Mouse (Mus musculus) MN1 (cell line): ENCODE data around the gene Evx1.

Source experiments
- DNase-seq: peaks from one replicate; pipeline ENCODE4 v3.0.0-alpha.2; 2016; ENCODE audit warnings: low spot score

Evx1 gene

DNA sequence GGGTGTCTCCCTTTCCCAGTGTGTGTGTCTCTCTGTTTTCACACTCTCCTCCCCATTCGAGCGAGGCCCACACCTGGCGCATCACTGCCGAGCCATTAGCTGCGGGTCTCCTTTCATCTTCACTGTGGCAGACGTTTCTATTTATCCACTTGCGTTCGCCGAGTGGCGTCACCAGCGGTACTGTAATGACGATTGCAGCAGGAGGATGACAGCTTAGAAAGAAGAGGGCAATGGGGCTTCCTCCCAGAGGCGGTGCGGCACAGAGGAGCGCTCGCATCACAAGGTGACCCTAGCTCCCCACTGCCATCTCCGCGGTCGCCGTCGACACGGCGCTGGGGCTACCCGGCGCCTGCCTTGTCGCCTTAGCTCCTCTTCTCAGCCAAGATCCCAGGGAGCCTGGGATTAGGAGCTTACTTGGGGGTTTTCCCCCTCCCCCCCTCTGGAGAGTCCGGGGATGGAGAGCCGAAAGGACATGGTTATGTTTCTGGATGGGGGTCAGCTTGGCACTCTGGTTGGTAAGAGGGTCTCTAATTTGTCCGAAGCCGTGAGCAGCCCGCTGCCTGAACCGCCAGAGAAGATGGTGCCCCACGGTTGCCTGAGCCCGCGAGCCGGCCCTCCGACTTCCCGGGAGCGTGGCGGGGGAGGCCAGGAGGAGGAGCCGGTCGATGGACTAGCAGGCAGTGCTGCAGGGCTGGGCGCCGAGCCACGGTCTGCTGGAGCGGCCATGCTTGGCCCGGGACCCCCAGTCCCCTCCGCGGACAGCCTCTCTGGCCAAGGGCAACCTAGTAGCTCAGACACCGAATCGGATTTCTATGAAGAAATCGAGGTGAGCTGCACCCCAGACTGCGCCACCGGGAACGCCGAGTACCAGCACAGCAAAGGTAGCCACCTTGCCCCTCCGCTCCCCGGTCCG, at the start of gene Evx1:
Gene Evx1 (plus strand): TSS at position 108 of the 913 bp plus-strand sequence.
- no peak for DNase-seq

DNA sequence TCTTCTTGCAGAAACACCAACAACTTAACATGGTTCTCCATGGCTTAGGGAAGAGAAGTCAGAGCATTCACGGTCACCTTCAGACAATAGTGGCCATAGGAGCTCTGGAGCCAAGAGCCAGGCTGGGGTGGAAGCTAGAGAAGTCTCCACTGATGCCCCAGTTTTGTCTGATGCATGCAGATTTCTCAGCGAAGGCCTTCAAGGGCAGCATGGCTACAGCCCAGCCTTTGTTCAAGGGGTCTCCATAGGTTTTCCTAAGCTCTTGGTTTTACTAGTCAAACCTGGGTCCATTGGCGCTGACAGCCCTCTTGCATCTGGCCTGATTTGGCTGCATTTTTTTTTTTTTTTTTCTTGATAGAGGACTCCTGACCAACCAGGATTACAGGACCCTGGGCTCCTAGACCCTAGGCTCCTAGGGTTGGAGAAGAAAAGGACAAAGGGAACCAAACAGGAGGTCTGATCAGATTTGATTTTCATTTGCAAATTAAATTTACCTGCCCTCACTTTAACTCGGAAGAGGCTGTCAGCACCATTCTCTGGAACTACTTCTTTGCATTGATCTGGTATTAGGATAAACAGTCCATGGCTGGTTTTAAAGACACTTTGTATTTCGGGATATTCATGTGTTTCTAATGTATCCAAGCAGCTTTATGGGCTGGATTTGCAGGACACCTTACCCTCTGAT, 49.0 kb upstream of the Evx1 start:
- DNase-seq = no peak

DNA sequence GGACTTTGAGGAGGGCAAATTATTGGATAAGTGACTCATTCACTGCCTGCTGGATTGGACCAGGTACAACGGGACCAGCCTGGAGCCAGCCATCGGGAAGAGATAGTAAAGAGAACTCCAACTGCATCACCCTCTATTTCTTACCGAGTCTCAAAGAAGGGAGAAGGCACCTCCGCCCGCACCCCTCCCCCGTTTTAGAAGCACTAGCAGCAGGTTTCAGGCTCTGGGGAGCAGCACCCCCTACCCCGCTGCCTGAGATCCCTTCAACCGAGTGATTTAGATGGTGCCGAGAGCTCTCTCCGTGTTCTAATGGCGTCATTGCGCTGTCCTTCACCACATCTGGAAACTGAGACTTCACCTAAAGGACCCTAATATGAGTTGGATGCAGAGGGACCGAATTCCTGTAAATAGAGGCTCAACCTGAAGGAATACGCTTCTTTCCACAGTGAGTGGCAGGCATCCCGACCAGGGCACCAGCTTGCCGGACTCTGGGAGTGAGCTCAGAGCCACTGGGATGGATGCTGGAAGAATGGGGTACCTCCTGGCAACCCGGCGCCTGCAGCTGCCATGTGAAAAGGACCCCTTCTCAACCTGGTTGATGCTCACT, 47.9 kb upstream of the Evx1 start:
- DNase-seq = no peak

DNA sequence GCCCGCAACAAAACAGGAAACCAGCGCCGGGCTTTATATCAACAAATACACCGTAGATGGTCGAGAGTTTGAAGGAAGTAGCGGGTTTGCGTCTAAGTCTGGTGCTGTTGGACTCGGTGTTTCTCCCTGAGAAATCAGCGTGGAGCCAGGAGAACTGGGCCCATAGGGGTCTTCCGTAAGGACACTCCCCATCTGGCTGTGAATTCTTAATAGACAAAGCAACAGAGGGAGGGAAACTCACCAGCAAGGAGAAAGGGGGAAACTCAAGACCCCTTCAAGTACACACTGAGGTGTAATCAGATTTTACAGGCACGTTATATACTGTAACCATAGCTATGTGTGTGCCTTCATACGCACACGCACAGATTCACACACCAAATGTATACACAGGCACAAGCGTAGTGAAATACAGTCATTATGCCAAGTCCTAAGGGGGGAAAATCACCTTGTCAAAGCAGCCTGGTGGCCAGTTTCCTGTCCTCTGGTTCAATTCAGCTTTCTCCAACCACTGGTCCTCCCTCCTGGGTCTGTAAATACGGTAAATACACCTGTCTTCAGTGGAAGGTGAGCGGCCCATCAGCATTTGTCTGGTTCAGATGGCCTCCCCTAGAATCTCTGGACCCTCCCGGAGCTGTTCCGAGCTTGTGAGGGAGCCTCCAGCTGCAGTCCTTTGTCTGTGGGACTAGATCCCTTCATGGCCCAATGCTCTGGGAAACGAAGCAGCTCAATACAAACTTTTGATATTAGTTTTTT, 47.2 kb upstream of the Evx1 start:
- DNase-seq = no peak

DNA sequence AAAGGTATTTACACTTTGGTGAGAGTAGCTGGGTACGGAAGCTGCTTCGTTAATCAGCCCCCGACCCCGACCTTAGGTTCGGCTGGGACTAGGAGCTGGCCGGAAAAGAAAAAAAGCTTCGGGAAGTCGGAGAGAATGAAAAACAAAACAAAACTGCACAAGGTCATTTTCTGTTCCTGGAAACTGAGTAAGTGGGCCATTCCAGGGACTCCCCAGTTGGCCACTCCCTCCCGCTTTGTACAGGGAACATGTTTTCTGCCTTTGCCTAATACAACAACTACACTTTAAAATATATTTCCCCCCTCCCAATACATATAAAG, 46.7 kb upstream of the Evx1 start:
- DNase-seq = no peak

DNA sequence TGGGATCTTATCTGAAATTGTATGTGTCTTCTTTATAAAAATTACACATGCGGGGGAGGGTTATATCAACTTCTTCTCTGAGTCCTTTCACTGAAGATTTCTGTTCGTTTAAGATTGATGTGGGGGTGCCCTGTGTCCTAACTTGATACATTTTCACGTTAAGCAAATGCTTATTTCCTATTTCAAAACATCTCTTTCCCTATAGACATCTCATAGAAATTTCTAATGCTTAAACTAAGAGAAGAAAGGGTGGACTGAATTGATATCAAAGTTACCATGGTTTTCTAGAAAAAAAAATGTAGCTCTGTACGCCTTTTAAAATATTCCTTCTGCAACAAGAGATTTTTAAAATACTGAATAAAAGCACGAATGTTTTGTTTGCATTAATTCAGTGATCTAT, 46.1 kb upstream of the Evx1 start:
- no peak for DNase-seq

DNA sequence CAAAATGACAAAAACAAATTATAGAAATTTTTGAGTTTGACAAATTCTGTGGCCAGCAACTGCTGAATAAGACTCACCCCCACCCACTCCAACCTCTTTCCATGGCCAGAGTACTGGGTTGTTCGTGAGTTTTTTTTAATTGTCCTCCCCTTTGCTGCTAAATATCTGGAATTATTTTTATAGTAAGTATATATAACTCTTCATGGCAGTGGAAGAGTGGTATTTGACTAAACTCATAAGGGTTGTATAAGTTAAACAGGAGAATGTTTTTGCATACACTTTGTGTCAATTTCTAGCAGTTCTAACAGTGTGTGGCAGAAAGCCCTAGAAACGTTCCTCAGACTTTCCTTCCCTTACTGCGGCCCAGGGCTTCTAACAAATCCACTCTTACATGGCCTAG, 45.6 kb upstream of the Evx1 start:
- no peak for DNase-seq

DNA sequence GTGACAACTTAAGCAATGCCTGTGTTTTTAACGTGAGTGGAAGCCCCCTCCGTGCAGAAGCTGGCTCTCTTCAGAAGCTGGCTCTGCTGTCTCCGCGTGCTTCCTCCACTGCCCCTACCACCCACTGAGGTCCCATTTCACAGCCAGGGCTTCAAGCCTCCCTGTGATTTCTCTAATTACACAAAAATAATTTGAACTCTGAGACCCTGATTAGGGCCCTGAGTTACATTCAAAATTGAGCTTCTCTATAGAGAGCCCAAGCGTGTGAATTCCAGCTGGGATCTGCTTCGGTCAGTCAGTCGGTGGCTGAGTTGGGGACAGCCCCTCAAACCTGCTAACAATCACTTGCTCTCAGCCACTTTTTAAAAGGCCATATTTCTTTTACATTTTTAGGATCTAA, 45.0 kb upstream of the Evx1 start:
- no peak for DNase-seq

DNA sequence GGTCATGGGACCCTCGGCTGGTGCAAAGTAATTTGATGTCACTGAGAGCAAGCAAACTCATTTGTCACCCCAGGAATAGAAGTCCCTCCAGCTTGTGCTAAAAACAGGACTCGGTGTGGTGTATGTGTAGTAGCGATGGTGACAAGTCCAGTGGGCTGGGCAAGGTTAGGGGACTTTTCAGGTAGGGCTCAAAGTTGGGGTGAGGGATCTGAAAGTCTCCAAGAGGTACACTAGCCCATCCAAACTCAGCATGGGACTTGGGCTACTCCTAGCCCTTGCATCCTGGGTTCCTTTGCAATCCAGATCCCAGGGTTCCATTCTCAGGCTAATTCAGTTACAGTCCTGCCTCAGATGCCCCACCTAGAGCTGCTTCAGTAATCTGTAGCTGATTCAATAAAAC, 44.5 kb upstream of the Evx1 start:
- no peak for DNase-seq

DNA sequence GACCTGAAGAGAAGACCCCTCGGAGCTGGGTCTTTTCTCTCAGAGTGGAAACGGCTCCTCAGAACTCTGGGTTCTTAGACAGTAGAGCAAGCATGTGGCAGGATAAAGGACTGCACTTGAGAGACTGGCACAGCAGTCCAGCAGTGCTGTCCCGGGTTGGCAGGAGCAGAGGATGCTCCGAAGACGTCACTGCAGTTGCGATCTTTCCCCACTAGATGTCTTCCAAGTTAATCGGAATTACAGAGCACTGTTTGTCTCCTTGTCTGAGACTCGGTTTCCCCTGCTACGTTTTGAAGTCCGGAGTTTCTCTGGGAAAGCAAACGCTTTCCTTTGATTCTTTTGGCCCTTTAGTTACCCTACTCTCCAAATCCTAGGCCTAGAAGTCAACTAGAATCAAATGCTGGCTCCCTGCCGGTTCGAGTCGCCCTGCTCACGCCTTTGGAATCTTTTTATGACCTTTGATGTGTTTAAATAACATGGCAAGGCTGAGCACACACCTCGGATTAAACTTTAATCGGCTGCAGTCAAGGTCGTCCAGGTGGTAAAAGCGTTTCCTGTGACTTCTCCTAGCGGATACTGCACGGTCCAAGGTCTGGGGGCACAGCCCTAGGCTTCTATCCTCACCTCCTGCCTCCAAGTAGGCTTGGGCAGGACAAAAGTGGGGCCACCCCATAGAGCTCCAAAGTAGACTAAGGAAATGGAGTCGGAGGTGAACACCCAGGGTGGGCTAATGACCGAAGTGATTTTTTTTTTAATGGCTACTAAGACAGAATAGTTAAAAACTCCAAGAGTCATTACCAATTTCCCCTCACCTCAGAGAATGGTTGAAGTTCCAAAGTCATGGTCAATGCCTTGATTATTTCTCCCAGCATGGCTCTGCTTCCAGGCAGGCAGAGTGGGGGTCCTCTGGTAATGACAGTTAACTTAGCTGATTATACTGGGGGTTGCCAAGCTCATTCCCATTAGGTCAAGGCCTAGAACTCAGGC, 42.5 kb upstream of the Evx1 start:
- DNase-seq = peak; percentile 37

DNA sequence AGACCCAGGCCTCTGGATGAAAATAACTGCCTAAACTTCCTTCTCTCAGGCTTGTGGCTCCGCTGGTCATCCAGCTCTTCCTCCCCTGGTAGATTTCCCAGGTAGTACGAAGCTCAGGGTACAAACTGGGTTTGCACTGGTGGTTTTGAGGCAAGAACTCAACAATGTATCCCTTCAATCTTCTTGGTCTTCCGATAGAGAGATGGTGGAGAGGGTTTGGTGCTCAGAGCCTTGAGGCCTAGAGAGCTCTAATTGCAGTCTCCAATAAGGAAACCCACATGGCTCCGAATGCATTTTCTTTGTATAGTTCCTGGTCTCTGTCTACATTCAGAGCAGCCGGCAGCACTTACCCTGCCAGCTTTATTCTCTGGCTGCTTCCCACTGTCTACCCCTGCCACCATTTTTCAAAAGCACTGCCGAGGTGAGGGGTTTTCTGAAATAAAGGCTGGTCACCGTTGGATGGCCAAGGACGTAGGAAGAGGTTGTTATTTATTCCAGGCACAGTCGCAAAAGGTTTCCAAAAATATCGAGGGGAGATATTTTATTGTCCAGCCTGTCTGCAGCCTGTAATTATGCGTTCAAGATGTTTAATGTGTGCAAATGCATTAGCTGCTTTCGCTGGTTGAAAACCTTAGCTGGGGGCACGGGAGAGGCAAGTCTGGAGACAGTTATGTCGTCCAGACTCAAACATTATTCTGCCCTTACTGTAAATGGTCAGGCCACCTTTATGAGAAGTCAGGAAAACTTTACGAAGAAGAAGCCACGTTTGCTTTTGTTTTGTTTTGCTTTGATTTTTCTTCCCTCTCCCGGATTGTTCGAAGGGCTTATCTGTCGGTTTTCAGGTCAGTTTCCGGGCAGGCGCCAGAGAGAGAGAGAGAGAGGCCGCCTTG, 40.3 kb upstream of the Evx1 start:
- no peak for DNase-seq

DNA sequence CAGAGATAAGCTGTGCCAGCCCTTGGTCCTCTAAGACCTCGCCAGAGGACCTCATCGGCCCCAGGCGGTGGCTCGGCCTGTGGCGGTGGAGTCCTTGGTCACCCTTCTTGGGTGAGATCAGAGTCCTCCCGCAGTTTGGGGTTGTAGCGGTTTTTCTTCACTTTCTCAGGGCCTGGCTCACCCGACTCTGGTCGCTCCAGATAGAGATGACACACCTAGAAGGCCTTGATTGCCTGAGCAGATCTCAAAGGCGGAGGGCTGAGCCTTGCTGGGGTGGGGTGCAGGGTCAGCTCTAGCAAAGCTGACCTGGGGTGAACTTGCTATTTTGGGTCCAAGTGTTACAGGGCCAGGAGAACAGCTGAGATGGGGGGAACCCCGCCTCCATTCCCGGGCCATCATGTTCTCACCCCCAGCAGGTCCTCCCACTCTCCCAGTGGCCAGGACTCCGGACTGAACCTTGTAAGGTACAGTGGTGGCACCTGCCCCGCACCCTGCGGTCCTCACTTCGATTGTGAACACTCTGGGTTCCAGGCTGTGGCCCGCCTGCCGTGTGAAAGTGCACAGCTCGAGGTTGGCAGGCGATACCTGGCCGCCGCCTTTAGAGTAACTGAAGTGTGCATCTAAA, 39.5 kb upstream of the Evx1 start:
- DNase-seq = no peak

DNA sequence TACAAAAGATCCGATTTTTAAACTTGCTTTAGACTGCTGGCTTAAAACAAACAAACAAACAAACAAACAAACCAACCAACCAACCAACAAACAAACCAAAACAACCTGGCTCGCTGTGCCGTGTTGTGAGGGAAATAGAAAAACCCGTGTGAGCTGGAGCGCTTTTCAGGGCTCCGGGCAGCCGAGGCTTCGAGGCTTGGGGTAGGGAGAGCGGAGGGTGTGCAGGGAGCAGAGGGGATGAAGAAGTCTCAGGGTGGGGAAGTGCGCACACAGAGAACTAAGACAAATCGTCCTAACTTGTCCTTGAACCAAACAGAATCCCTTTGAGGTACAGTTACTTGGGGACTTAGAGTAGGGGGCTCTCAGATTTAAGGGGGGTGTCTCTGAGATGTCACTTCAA, 38.7 kb upstream of the Evx1 start:
- DNase-seq = no peak

DNA sequence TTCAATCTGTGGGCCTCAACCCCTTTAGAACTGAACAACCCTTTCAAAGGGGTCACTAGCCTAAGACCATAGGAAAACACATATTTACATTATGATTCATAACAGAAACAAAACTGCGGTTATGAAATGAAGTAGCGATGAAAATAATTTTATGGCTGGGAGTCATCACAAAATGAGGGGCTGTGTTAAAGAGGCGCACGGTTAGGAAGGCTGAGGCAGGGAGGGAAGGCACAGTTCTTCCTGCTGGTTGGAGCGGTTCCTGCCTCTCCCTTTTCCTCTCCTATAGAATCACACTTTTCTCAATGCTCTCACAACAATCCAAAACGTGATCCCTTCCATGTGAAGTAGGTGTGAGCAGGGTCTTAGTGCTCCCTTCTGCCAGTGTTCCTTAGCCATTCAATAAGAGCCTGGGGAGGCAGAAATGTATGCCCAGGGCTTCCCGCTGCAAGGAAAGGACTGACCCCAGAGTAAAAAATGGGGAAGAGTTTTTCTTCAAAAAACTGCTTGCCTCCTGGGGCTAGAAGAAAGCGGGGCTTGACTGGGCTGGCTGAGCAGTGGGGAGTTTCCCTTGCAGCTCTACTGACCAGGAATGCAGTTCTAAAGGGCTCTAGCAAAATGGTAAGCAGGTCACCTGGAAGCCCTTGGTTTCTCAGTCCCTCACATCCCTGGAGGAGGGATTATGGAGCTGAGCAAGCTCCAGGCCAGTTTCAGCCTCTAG, 37.6 kb upstream of the Evx1 start:
- DNase-seq = no peak

DNA sequence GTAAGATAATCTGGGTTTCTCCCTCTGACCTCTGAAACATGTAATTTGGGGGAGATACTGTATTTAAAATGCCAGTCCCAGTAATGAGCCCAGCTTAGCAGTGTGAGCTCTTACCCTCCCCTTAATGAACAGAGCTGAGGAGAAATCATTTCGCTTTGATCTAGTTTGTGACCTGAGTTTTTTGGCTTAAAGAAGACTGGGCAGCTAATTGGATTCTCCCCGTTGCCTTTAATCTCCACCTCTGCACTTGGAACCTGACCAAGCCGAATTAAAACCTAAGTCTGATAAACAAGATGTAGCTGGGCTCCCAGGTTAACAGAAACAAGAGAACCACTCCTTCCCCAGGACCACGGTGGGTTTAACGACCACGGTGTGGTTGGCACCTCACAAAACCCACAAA, 36.9 kb upstream of the Evx1 start:
- DNase-seq = no peak

DNA sequence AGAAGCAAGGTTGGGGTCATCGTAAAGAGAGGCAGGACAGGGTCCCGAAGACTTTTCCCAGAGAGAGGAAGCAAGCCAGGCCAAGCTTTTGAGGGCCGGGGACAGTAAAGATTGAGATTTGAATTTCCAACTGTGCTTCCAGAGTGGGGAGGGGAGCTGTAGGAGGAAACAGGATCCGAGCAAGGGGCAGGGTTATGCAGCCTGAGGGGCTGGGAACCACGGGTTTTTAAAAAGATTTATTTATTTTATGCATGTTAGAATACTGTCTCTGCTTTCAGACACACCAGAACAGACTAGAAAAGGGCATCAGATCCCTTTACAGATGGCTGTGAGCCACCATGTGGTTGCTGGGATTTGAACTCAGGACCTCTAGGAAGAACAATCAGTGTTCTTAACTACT, 36.4 kb upstream of the Evx1 start:
- no peak for DNase-seq

DNA sequence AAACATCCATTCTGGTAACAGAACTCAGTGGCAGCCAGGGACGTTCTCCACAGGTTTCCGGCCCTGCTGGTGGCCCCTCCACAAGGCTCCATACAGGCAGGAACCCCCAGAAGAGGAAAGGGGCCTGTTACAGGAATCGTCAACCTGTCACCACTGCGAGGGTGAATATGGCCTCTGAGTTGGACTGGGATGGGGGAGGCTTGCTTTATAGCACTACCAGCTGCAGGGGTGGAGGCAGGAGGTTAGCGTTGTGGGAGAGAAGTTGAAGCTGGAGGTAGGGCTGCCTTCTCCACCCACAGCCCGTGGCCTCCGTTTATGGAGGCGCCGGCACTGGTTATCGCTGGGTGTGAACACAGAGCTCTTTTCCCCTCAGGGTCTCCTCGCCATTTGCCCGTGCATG, 32.2 kb upstream of the Evx1 start:
- DNase-seq = no peak

DNA sequence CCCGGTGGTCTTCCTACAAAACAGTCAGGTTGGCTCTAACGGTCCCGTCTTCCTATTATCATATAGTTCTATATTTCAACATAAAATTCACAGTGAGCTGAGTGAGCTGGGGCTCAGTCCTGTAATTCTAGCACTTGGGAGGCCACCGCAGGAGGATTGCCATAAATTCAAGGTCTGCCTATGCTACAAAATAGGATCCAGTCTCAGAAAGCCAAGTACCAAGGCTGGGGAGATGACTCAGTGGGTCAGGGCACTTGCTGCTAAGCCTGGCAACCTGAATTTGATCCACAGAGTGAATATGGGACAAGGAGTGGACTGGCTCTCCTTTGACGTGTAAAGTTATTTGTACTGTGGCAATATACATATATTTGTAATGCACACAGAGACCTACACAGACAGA, 29.4 kb upstream of the Evx1 start:
- no peak for DNase-seq

DNA sequence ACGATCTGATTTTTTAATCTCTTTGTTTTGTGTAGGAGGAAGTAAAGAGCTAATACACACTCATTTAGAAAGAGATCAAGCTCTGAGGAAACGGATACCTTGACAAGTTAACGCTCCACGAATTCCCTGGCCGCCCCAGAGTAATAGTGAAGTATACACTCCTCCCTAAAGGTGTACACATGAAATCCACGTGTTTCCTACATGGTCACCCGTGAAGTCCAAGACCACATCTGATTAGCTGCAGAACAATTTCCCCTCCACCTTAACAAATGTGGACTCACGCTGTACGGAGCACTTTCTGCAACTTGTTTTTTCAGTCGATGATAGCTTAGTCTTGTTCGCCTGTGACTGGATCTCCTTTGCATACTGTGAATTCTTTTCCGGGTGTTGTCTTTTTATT, 23.1 kb upstream of the Evx1 start:
- DNase-seq = no peak
